Mouse (Mus musculus): Measurements from ENCODE around the gene Letmd1. TPM values are rescaled to one million over a fixed set of nuclear protein-coding genes. Genes with fewer than 3 reads are reported as not detected.
A peak's percentile ranks its signal among the peaks of the same experiment; 100 is the strongest.
"Not testable (repeated sequence)": the region's sequence is repeated elsewhere in the genome, so short reads cannot be mapped to it uniquely, and the experiment has no call there.

The Letmd1 gene
- polyA plus RNA-seq, 1 experiment from 2014 or later = 43.6 TPM

DNA sequence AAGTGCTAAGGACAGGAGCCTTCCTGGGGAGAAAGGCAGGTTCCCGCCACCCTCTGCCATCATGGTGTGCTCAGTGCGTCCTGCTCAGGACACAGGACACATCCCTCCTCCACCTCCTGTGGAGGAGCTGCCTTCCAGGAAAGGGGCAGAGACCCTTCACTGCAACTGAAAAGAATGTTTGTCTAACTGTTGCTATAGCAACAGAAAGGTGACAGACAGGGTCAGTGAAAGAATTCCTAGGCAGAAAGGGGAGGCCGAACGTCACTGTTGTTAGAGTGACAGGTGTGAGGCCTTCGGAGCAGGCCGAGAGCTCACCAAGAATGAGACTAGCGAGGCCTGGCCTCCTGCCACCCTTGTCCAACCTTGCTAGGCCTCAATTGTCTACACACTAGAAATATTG is 17.6 kb downstream of the Letmd1 start:
- peaks cover 30% of the 10 kb centered on the region for H3K4me1 ChIP-seq
- 0 out of 2 replicates have a peak overlapping the region, but pooled peaks have one; percentile 32 for H3K9ac ChIP-seq
- WGBS = 15% methylated on average over 7 of the region's 7 CpGs
- H3K27me3 ChIP-seq = no peaks in the 10 kb centered on the region
- 0 out of 2 replicates have a peak overlapping the region, but pooled peaks have one; percentile 12 for H3K27ac ChIP-seq
- H3K9me3 ChIP-seq (replicated peaks) = no peaks in the 10 kb centered on the region
- H3K4me3 ChIP-seq = no peak overlapping the region
- H3K36me3 ChIP-seq = peaks cover 79% of the 10 kb centered on the region
- no peak overlapping the region for H3K4me2 ChIP-seq (replicated peaks)
- ATAC-seq (ENCODE audit: low FRiP score) = no peak

GRCm38 (mm10) chr15:100487050-100487449 is 18.2 kb downstream of the Letmd1 start:
- H3K36me3 ChIP-seq = peaks cover 73% of the 10 kb centered on the region
- H3K4me1 ChIP-seq = peaks cover 35% of the 10 kb centered on the region

DNA sequence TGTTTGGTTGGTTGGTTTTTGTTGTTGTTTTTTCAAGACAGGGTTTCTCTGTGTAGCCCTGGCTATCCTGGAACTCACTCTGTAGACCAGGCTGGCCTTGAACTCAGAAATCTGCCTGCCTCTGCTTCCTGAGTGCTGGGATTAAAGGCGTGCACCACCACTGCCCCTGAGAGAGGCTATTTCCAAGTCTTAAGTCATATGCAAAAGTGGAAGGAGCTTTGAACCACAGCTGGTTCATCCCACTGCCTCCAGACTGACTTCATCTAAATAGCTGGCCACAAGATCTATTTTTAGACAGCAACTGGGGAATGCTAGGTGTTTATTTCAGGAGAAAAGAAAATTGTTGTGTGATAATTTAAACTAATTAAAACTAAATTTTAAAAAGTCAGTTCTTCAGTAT is 19.5 kb downstream of the Letmd1 start:
- 96% methylated on average over 1 of the region's 1 CpGs for WGBS
- not testable (repeated sequence) for H3K27ac ChIP-seq; H3K4me3 ChIP-seq; H3K27me3 ChIP-seq; H3K4me2 ChIP-seq (replicated peaks); H3K9me3 ChIP-seq (replicated peaks); H3K9ac ChIP-seq; ATAC-seq (ENCODE audit: low FRiP score)
- Histone ChIP-seq H3K4me1 (peaks cover 47% of the 10 kb centered on the region), H3K36me3 (peaks cover 61% of the 10 kb centered on the region)

More at GRCm38 (mm10) chr15:100487050-100487449, 18.2 kb downstream of the Letmd1 start:
- Histone ChIP-seq H3K27ac (0 out of 2 replicates have a peak overlapping the region, but pooled peaks have one; percentile 12), H3K4me3 (no peak overlapping the region), H3K9ac (no peak overlapping the region), H3K4me2 (replicated peaks) (no peak overlapping the region), H3K27me3 (no peaks in the 10 kb centered on the region), H3K9me3 (replicated peaks) (no peaks in the 10 kb centered on the region)
- ATAC-seq (ENCODE audit: low FRiP score) = no peak
- WGBS = 83% methylated on average over 2 of the region's 2 CpGs

DNA sequence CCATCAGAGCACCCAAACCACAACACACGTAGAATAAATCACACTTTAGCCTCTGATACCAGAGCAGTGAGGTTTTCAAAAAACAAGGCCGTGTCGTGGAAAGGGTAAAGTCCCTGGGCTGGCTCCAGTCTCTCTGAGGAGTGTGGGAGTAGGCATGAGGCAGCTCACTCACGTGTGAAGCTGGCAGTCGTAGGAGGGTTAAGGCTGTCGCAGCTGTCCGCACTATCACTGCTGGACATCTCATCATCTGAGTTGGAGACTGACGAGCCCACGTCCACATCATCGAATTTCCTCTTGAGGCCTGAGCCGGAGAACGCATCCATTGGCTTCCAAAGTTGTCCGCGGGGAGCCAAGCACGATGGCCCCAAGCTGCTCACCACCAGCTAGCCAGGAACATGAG is 20.4 kb downstream of the Letmd1 start:
- H3K36me3 ChIP-seq = peaks cover 51% of the 10 kb centered on the region
- no peaks in the 10 kb centered on the region for H3K27me3 ChIP-seq
- 79% methylated on average over 15 of the region's 15 CpGs for WGBS
- H3K9me3 ChIP-seq (replicated peaks) = no peaks in the 10 kb centered on the region
- ATAC-seq (ENCODE audit: low FRiP score) = no peak
- H3K4me3 ChIP-seq = no peak overlapping the region
- H3K4me2 ChIP-seq (replicated peaks) = no peak overlapping the region
- H3K27ac ChIP-seq = no peak overlapping the region
- peaks cover 57% of the 10 kb centered on the region for H3K4me1 ChIP-seq
- H3K9ac ChIP-seq = peak overlapping the region; percentile 32; the same call in 1 of the 2 replicates

- H3K4me2 ChIP-seq (replicated peaks) = peak overlapping the region; percentile 80
- H3K27ac ChIP-seq = no peak overlapping the region
- no peak overlapping the region for H3K9ac ChIP-seq
- 77% methylated on average over 9 of the region's 9 CpGs for WGBS
- no peaks in the 10 kb centered on the region for H3K9me3 ChIP-seq (replicated peaks)
- no peak for ATAC-seq (ENCODE audit: low FRiP score)
- H3K27me3 ChIP-seq = no peaks in the 10 kb centered on the region
- no peak overlapping the region for H3K4me3 ChIP-seq
- peaks cover 25% of the 10 kb centered on the region for H3K36me3 ChIP-seq
- peaks cover 50% of the 10 kb centered on the region for H3K4me1 ChIP-seq
Measured at GRCm38 (mm10) chr15:100491966-100492365, 23.1 kb downstream of the Letmd1 start.

DNA sequence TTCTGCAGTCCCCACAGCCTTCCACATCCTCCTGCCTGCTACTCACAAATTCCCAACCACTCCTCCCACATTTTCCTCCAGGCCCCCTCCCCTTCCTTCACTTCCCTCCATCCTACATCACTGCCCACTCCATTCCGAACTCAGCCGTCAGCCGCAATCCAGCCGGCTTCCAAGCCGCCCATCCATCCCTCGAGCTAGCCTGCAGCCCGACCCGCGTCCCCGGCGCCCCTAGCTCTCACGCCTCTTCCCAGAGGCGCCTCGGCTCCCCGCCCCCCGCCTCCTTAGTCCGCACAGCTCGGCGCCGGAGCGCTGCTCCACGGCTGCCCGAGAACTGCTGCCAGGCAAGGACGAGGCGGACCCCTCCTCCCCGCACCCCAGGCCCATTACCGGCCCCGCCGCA is 25.8 kb downstream of the Letmd1 start:
- Histone ChIP-seq H3K27ac (peak overlapping the region; percentile 97), H3K4me1 (peaks cover 41% of the 10 kb centered on the region)
- under 1% methylated on average over 29 of the region's 29 CpGs for WGBS

DNA sequence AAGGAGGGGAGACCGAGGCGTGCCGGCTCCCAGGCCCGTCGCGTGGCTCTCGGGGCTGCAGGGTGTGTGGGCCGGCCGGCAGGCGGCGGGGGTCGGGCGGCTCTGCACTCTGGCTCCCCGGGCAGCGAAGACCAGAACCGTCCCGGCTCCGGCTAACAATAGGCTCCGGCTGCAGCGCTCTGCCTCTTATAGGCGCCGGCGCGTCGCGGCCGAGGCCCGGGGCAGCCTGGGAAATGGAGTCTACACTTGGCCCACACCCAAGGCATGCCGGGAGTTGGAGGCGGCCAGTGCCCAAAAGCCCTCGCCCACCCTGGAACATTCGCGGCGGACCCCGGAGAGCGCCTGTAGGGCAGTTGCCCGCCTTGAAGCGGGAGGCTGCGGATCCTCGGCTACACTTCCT is 26.3 kb downstream of the Letmd1 start, which contains the start of gene Csrnp2:
TSS of gene Csrnp2 (minus strand) at position 387 of the 400 bp plus-strand sequence.
- H3K4me1 ChIP-seq = peaks cover 38% of the 10 kb centered on the region
- no peaks in the 10 kb centered on the region for H3K27me3 ChIP-seq
- WGBS = under 1% methylated on average over 40 of the region's 40 CpGs

More for the DNA sequence above, 25.8 kb downstream of the Letmd1 start:
- peak; percentile 89 for ATAC-seq (ENCODE audit: low FRiP score)
- Histone ChIP-seq H3K9me3 (replicated peaks) (no peaks in the 10 kb centered on the region), H3K9ac (peak overlapping the region; percentile 96), H3K4me3 (peak overlapping the region; percentile 82), H3K4me2 (replicated peaks) (peak overlapping the region; percentile 80), H3K36me3 (no peaks in the 10 kb centered on the region), H3K27me3 (no peaks in the 10 kb centered on the region)

GRCm38 (mm10) chr15:100499506-100499905 is 30.7 kb downstream of the Letmd1 start:
- not testable (repeated sequence) for H3K4me2 ChIP-seq (replicated peaks); ATAC-seq (ENCODE audit: low FRiP score); H3K9me3 ChIP-seq (replicated peaks); H3K27me3 ChIP-seq; H3K4me3 ChIP-seq; H3K4me1 ChIP-seq; H3K27ac ChIP-seq; H3K9ac ChIP-seq
- WGBS = 94% methylated on average over 8 of the region's 8 CpGs
- peaks cover 13% of the 10 kb centered on the region for H3K36me3 ChIP-seq

More for the DNA sequence above, 26.3 kb downstream of the Letmd1 start, which contains the start of gene Csrnp2:
- peak; percentile 98 for ATAC-seq (ENCODE audit: low FRiP score)
- Histone ChIP-seq H3K9ac (peak within 1 kb of the TSS; percentile 96), H3K4me3 (peak within 1 kb of the TSS; percentile 82), H3K36me3 (no peaks in the 10 kb centered on the region), H3K27ac (peak within 1 kb of the TSS; percentile 97), H3K9me3 (replicated peaks) (no peaks in the 10 kb centered on the region), H3K4me2 (replicated peaks) (peak within 1 kb of the TSS; percentile 80)

DNA sequence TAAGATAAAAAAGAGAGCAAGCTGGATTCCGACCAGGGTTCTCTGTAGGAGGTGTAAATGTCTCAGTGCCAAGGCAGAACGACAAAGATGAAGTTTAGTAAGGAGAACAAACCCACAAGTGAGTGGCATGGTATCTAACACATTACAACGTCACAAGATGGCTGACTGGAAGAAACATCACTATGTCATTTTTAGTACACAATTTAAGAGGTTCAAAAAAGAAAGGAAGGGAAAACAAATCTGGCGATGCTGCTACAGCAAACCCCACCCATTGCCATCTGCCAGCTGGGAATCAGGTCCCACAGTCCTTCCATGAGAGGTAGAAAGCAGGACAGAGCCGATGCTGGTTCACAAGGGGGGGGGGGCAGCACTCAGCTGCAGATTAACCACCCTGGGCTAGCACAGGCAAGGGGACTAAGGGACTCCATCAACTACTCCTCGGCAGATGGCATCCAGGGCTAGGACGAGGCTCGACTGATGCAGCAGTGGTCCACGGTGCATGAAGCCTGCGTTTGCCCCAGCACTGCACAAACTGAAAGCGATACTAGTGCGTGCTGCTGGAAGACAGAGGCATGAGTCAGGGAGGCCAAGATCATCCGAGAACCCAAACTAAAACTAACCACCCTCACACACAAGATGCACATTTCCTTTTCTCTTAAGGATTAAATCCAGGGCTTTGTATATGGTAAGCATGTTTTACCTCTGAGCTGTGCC is 39.8 kb downstream of the Letmd1 start:
- Histone ChIP-seq H3K27ac (no peak overlapping the region), H3K36me3 (peaks cover 83% of the 10 kb centered on the region)

DNA sequence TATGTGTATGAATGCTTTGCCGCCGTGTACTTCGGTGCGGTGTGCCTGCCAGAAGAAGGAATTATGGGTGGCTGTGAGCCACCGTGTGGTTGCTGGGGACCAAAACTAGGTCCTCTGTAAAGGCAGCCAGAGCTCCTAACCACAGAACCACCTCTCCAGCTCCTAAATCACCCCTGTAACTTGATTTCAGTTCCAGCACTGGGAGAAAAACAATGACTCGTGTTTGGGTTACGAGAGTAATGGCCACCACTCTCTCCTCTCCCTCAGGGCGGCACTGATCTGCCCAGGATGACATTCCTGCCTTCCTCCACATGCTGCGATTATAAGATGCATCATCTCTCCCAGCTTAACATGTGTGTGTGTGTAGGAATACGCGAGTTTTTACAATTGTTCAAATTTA is 41.2 kb downstream of the Letmd1 start:
- ATAC-seq (ENCODE audit: low FRiP score) = no peak
- no peak overlapping the region for H3K9ac ChIP-seq
- H3K27ac ChIP-seq = no peak overlapping the region
- H3K9me3 ChIP-seq (replicated peaks) = no peaks in the 10 kb centered on the region
- H3K4me2 ChIP-seq (replicated peaks) = no peak overlapping the region
- H3K36me3 ChIP-seq = peaks cover 80% of the 10 kb centered on the region
- no peaks in the 10 kb centered on the region for H3K4me1 ChIP-seq
- H3K4me3 ChIP-seq = no peak overlapping the region
- 88% methylated on average over 11 of the region's 11 CpGs for WGBS
- H3K27me3 ChIP-seq = no peaks in the 10 kb centered on the region

More for the DNA sequence above, 39.8 kb downstream of the Letmd1 start:
- ATAC-seq (ENCODE audit: low FRiP score) = no peak
- Histone ChIP-seq H3K4me1 (no peaks in the 10 kb centered on the region), H3K4me3 (no peak overlapping the region), H3K4me2 (replicated peaks) (no peak overlapping the region), H3K9ac (no peak overlapping the region), H3K27me3 (no peaks in the 10 kb centered on the region), H3K9me3 (replicated peaks) (no peaks in the 10 kb centered on the region)
- WGBS = 92% methylated on average over 13 of the region's 13 CpGs

- H3K4me1 ChIP-seq = no peaks in the 10 kb centered on the region
- H3K4me2 ChIP-seq (replicated peaks) = no peak overlapping the region
- H3K36me3 ChIP-seq = peaks cover 75% of the 10 kb centered on the region
- 89% methylated on average over 4 of the region's 4 CpGs for WGBS
- no peak overlapping the region for H3K4me3 ChIP-seq
- H3K9ac ChIP-seq = no peak overlapping the region
- no peaks in the 10 kb centered on the region for H3K9me3 ChIP-seq (replicated peaks)
- H3K27me3 ChIP-seq = no peaks in the 10 kb centered on the region
- no peak overlapping the region for H3K27ac ChIP-seq
- no peak for ATAC-seq (ENCODE audit: low FRiP score)
Measured at GRCm38 (mm10) chr15:100513387-100513786, 44.6 kb downstream of the Letmd1 start.

GRCm38 (mm10) chr15:100515121-100515520 is 46.3 kb downstream of the Letmd1 start:
- Histone ChIP-seq H3K4me1 (no peaks in the 10 kb centered on the region), H3K27ac (no peak overlapping the region), H3K9ac (no peak overlapping the region), H3K9me3 (replicated peaks) (no peaks in the 10 kb centered on the region), H3K36me3 (peaks cover 80% of the 10 kb centered on the region), H3K27me3 (no peaks in the 10 kb centered on the region), H3K4me2 (replicated peaks) (no peak overlapping the region), H3K4me3 (no peak overlapping the region)
- ATAC-seq (ENCODE audit: low FRiP score) = no peak
- WGBS = 88% methylated on average over 2 of the region's 2 CpGs

DNA sequence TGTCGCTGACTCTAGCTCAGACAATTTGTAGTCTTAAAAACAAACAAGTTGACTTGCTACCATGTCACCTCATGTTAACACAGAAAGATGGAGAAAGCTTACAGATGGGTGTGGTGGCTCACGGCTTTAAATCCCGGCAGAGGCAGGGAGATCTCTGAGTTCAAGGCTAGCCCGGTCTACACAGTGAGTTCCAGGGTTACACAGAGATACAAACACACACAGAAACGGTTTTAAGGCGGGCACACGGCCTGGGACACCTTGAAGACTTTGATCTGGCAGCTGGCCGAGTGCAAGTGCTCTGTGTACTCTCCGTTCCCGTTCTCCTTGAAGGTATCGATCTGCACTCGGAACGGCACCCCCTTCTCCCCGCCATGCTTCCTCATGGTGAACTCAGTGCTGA is 51.5 kb downstream of the Letmd1 start:
- Histone ChIP-seq H3K4me1 (no peaks in the 10 kb centered on the region), H3K4me2 (replicated peaks) (no peak overlapping the region), H3K9me3 (replicated peaks) (no peaks in the 10 kb centered on the region), H3K9ac (no peak overlapping the region), H3K27me3 (no peaks in the 10 kb centered on the region), H3K27ac (no peak overlapping the region), H3K4me3 (no peak overlapping the region), H3K36me3 (peaks cover 62% of the 10 kb centered on the region)
- ATAC-seq (ENCODE audit: low FRiP score) = no peak
- WGBS = 95% methylated on average over 14 of the region's 14 CpGs

Data from hindbrain, embryonic 12.5 days (tissue).